Mouse (Mus musculus): ENCODE measurements around the gene Fam216b. TPM values are rescaled to one million over a fixed set of nuclear protein-coding genes. Genes with fewer than 3 reads are reported as not detected.

Gene Fam216b
- polyA plus RNA-seq, 1 experiment, result not detected

GRCm38 (mm10) chr14:78109419-78109818 lies 20.6 kb upstream of the Fam216b start:
- TF ChIP-seq TCF3 (IDR thresholded peaks at IDR 0.05; ENCODE audit: insufficient read length, low read depth) (no peak), TCF12 (IDR thresholded peaks at IDR 0.05; ENCODE audit: insufficient read depth, poor library complexity, severe bottlenecking) (no peak), REST (IDR thresholded peaks at IDR 0.05; ENCODE audit: insufficient read depth, insufficient read length) (no peak), MYOD1 (IDR thresholded peaks at IDR 0.05; ENCODE audit: control insufficient read depth in 1 of 3, insufficient read length in 2 of 3, low read depth in 2 of 3) (peak in 2 of 3 experiments; percentile 3 to 11), E2F4 (IDR thresholded peaks at IDR 0.05; ENCODE audit: insufficient read depth) (no peak), POLR2A (IDR thresholded peaks at IDR 0.05; ENCODE audit: insufficient read length, low read depth) (no peak), MYOG (IDR thresholded peaks at IDR 0.05; ENCODE audit: control insufficient read depth in 1 of 3, insufficient read depth in 1 of 3, insufficient read length in 2 of 3, low read depth in 2 of 3) (peak in 1 of 3 experiments; percentile 71), POLR2AphosphoS2 (IDR thresholded peaks at IDR 0.05; ENCODE audit: insufficient read length, low read depth) (no peak), USF1 (IDR thresholded peaks at IDR 0.05; ENCODE audit: low read depth) (no peak), MAX (IDR thresholded peaks at IDR 0.05; ENCODE audit: low read depth) (no peak), CEBPB (IDR thresholded peaks at IDR 0.05; ENCODE audit: insufficient read depth, poor library complexity, severe bottlenecking) (no peak), SRF (IDR thresholded peaks at IDR 0.05; ENCODE audit: control insufficient read depth, insufficient read length, low read depth) (no peak)

GRCm38 (mm10) chr14:78108388-78108787 lies 19.6 kb upstream of the Fam216b start:
- Histone ChIP-seq H3K4me3 (no peak overlapping the region), H3K36me3 (ENCODE audit: control insufficient read depth, insufficient read depth) (no peaks in the 10 kb centered on the region), H3K4me2 (ENCODE audit: low read depth) (no peak overlapping the region), H3ac (ENCODE audit: control insufficient read depth, insufficient read length) (no peak overlapping the region), H3K79me2 (ENCODE audit: control insufficient read depth, insufficient read depth) (no peaks in the 10 kb centered on the region), H3K27me3 (ENCODE audit: control insufficient read depth, insufficient read depth, insufficient read length) (no peaks in the 10 kb centered on the region)
- TF ChIP-seq MAX (IDR thresholded peaks at IDR 0.05; ENCODE audit: low read depth) (no peak), REST (IDR thresholded peaks at IDR 0.05; ENCODE audit: insufficient read depth, insufficient read length) (no peak), TCF12 (IDR thresholded peaks at IDR 0.05; ENCODE audit: insufficient read depth, poor library complexity, severe bottlenecking) (peak; percentile 34), MYOG (IDR thresholded peaks at IDR 0.05; ENCODE audit: control insufficient read depth in 1 of 3, insufficient read depth in 1 of 3, insufficient read length in 2 of 3, low read depth in 2 of 3) (peak in 2 of 3 experiments; percentile 40 to 93), POLR2A (IDR thresholded peaks at IDR 0.05; ENCODE audit: insufficient read length, low read depth) (no peak), MYOD1 (IDR thresholded peaks at IDR 0.05; ENCODE audit: control insufficient read depth in 1 of 3, insufficient read length in 2 of 3, low read depth in 2 of 3) (peak; percentile 35 to 76 (median 65))

More at GRCm38 (mm10) chr14:78109419-78109818, 20.6 kb upstream of the Fam216b start:
- H3K79me2 ChIP-seq (ENCODE audit: control insufficient read depth, insufficient read depth), result no peaks in the 10 kb centered on the region
- no peak overlapping the region for H3K4me2 ChIP-seq (ENCODE audit: low read depth)
- H3K36me3 ChIP-seq (ENCODE audit: control insufficient read depth, insufficient read depth), result no peaks in the 10 kb centered on the region
- H3K4me3 ChIP-seq, result no peak overlapping the region
- H3ac ChIP-seq (ENCODE audit: control insufficient read depth, insufficient read length), result no peak overlapping the region
- H3K27me3 ChIP-seq (ENCODE audit: control insufficient read depth, insufficient read depth, insufficient read length), result no peaks in the 10 kb centered on the region

GRCm38 (mm10) chr14:78089591-78089990 lies 784 bp upstream of the Fam216b start:
- Histone ChIP-seq H3K4me3 (no peak overlapping the region), H3K36me3 (ENCODE audit: control insufficient read depth, insufficient read depth) (no peaks in the 10 kb centered on the region), H3K79me2 (ENCODE audit: control insufficient read depth, insufficient read depth) (no peaks in the 10 kb centered on the region), H3ac (ENCODE audit: control insufficient read depth, insufficient read length) (no peak overlapping the region), H3K27me3 (ENCODE audit: control insufficient read depth, insufficient read depth, insufficient read length) (no peaks in the 10 kb centered on the region), H3K4me2 (ENCODE audit: low read depth) (no peak overlapping the region)
- TF ChIP-seq TCF3 (IDR thresholded peaks at IDR 0.05; ENCODE audit: insufficient read length, low read depth) (no peak), MYOD1 (IDR thresholded peaks at IDR 0.05; ENCODE audit: control insufficient read depth in 1 of 3, insufficient read length in 2 of 3, low read depth in 2 of 3) (no peak), TCF12 (IDR thresholded peaks at IDR 0.05; ENCODE audit: insufficient read depth, poor library complexity, severe bottlenecking) (no peak), CEBPB (IDR thresholded peaks at IDR 0.05; ENCODE audit: insufficient read depth, poor library complexity, severe bottlenecking) (no peak), REST (IDR thresholded peaks at IDR 0.05; ENCODE audit: insufficient read depth, insufficient read length) (no peak), MYOG (IDR thresholded peaks at IDR 0.05; ENCODE audit: control insufficient read depth in 1 of 3, insufficient read depth in 1 of 3, insufficient read length in 2 of 3, low read depth in 2 of 3) (no peak), SRF (IDR thresholded peaks at IDR 0.05; ENCODE audit: control insufficient read depth, insufficient read length, low read depth) (no peak), E2F4 (IDR thresholded peaks at IDR 0.05; ENCODE audit: insufficient read depth) (no peak), MAX (IDR thresholded peaks at IDR 0.05; ENCODE audit: low read depth) (no peak), POLR2A (IDR thresholded peaks at IDR 0.05; ENCODE audit: insufficient read length, low read depth) (no peak), POLR2AphosphoS2 (IDR thresholded peaks at IDR 0.05; ENCODE audit: insufficient read length, low read depth) (no peak)

- Histone ChIP-seq H3K4me2 (ENCODE audit: low read depth) (no peak overlapping the region), H3K36me3 (ENCODE audit: control insufficient read depth, insufficient read depth) (no peaks in the 10 kb centered on the region), H3K27me3 (ENCODE audit: control insufficient read depth, insufficient read depth, insufficient read length) (no peaks in the 10 kb centered on the region), H3ac (ENCODE audit: control insufficient read depth, insufficient read length) (no peak overlapping the region), H3K79me2 (ENCODE audit: control insufficient read depth, insufficient read depth) (no peaks in the 10 kb centered on the region), H3K4me3 (no peak overlapping the region)
- no peak for TF ChIP-seq SRF (IDR thresholded peaks at IDR 0.05; ENCODE audit: control insufficient read depth, insufficient read length, low read depth)
- no peak for TF ChIP-seq TCF12 (IDR thresholded peaks at IDR 0.05; ENCODE audit: insufficient read depth, poor library complexity, severe bottlenecking)
- no peak for TF ChIP-seq POLR2AphosphoS2 (IDR thresholded peaks at IDR 0.05; ENCODE audit: insufficient read length, low read depth)
- no peak for TF ChIP-seq REST (IDR thresholded peaks at IDR 0.05; ENCODE audit: insufficient read depth, insufficient read length)
- TF ChIP-seq CEBPB (IDR thresholded peaks at IDR 0.05; ENCODE audit: insufficient read depth, poor library complexity, severe bottlenecking), result no peak
- no peak for TF ChIP-seq MYOG (IDR thresholded peaks at IDR 0.05; ENCODE audit: control insufficient read depth in 1 of 3, insufficient read depth in 1 of 3, insufficient read length in 2 of 3, low read depth in 2 of 3)
- TF ChIP-seq MYOD1 (IDR thresholded peaks at IDR 0.05; ENCODE audit: control insufficient read depth in 1 of 3, insufficient read length in 2 of 3, low read depth in 2 of 3), result no peak
Observed at GRCm38 (mm10) chr14:78083465-78083864, 5.3 kb downstream of the Fam216b start.

GRCm38 (mm10) chr14:78077508-78077907 lies 11.3 kb downstream of the Fam216b start:
- H3ac ChIP-seq (ENCODE audit: control insufficient read depth, insufficient read length), result no peak overlapping the region
- no peaks in the 10 kb centered on the region for H3K79me2 ChIP-seq (ENCODE audit: control insufficient read depth, insufficient read depth)
- no peak overlapping the region for H3K4me3 ChIP-seq
- TF ChIP-seq USF1 (IDR thresholded peaks at IDR 0.05; ENCODE audit: low read depth), result no peak
- no peak for TF ChIP-seq POLR2A (IDR thresholded peaks at IDR 0.05; ENCODE audit: insufficient read length, low read depth)
- TF ChIP-seq CEBPB (IDR thresholded peaks at IDR 0.05; ENCODE audit: insufficient read depth, poor library complexity, severe bottlenecking), result no peak
- TF ChIP-seq TCF12 (IDR thresholded peaks at IDR 0.05; ENCODE audit: insufficient read depth, poor library complexity, severe bottlenecking), result no peak
- no peak for TF ChIP-seq MYOG (IDR thresholded peaks at IDR 0.05; ENCODE audit: control insufficient read depth in 1 of 3, insufficient read depth in 1 of 3, insufficient read length in 2 of 3, low read depth in 2 of 3)
- TF ChIP-seq E2F4 (IDR thresholded peaks at IDR 0.05; ENCODE audit: insufficient read depth), result no peak
- TF ChIP-seq TCF3 (IDR thresholded peaks at IDR 0.05; ENCODE audit: insufficient read length, low read depth), result no peak
- no peak for TF ChIP-seq REST (IDR thresholded peaks at IDR 0.05; ENCODE audit: insufficient read depth, insufficient read length)
- no peak for TF ChIP-seq MAX (IDR thresholded peaks at IDR 0.05; ENCODE audit: low read depth)
- TF ChIP-seq POLR2AphosphoS2 (IDR thresholded peaks at IDR 0.05; ENCODE audit: insufficient read length, low read depth), result no peak
- no peak for TF ChIP-seq MYOD1 (IDR thresholded peaks at IDR 0.05; ENCODE audit: control insufficient read depth in 1 of 3, insufficient read length in 2 of 3, low read depth in 2 of 3)
- no peak for TF ChIP-seq SRF (IDR thresholded peaks at IDR 0.05; ENCODE audit: control insufficient read depth, insufficient read length, low read depth)
- no peak overlapping the region for H3K4me2 ChIP-seq (ENCODE audit: low read depth)
- H3K27me3 ChIP-seq (ENCODE audit: control insufficient read depth, insufficient read depth, insufficient read length), result no peaks in the 10 kb centered on the region
- H3K36me3 ChIP-seq (ENCODE audit: control insufficient read depth, insufficient read depth), result no peaks in the 10 kb centered on the region

Measured in myocyte (in vitro differentiated cells).